Mouse (Mus musculus): ENCODE measurements around the gene Agr2. TPM values are rescaled to one million over a fixed set of nuclear protein-coding genes. Genes with fewer than 3 reads are reported as not detected.

The Agr2 gene
- polyA plus RNA-seq, 1 experiment from 2014 or later = not detected

GRCm38 (mm10) chr12:36028968-36029645 lies 36.4 kb downstream of the Agr2 start:
- WGBS = 82% methylated on average over 5 of the region's 5 CpGs
- no peak for ATAC-seq (ENCODE audit: low FRiP score, low read depth)
- Histone ChIP-seq H3K27me3 (no peaks in the 10 kb centered on the region), H3K9me3 (0 out of 2 replicates have a peak, but pooled peaks cover 4% of the 10 kb centered on the region), H3K4me3 (no peak overlapping the region), H3K36me3 (no peaks in the 10 kb centered on the region), H3K4me1 (no peaks in the 10 kb centered on the region), H3K27ac (replicated peaks) (no peak overlapping the region), H3K9ac (replicated peaks) (no peak overlapping the region), H3K4me2 (replicated peaks) (no peak overlapping the region)

GRCm38 (mm10) chr12:36029687-36030086 lies 37.0 kb downstream of the Agr2 start:
- WGBS = 79% methylated on average over 4 of the region's 6 CpGs
- Histone ChIP-seq H3K9me3 (0 out of 2 replicates have a peak, but pooled peaks cover 10% of the 10 kb centered on the region), H3K4me3 (no peak overlapping the region), H3K4me1 (no peaks in the 10 kb centered on the region), H3K4me2 (replicated peaks) (no peak overlapping the region), H3K27ac (replicated peaks) (no peak overlapping the region), H3K27me3 (no peaks in the 10 kb centered on the region), H3K36me3 (no peaks in the 10 kb centered on the region; the same call in 1 of the 2 replicates), H3K9ac (replicated peaks) (no peak overlapping the region)
- no peak for ATAC-seq (ENCODE audit: low FRiP score, low read depth)

- ATAC-seq (ENCODE audit: low FRiP score, low read depth) = no peak
- no peak overlapping the region for H3K9ac ChIP-seq (replicated peaks)
- H3K27me3 ChIP-seq = no peaks in the 10 kb centered on the region
- 93% methylated on average over 12 of the region's 12 CpGs for WGBS
- H3K4me1 ChIP-seq = no peaks in the 10 kb centered on the region
- 0 out of 2 replicates have a peak, but pooled peaks cover 13% of the 10 kb centered on the region for H3K9me3 ChIP-seq
- H3K27ac ChIP-seq (replicated peaks) = no peak overlapping the region
- no peak overlapping the region for H3K4me2 ChIP-seq (replicated peaks)
- H3K4me3 ChIP-seq = no peak overlapping the region
- H3K36me3 ChIP-seq = no peaks in the 10 kb centered on the region; the same call in 1 of the 2 replicates
Measured at GRCm38 (mm10) chr12:36030660-36031363, 38.1 kb downstream of the Agr2 start.

GRCm38 (mm10) chr12:36032419-36032818 lies 39.7 kb downstream of the Agr2 start:
- no peaks in the 10 kb centered on the region for H3K27me3 ChIP-seq
- no peak for ATAC-seq (ENCODE audit: low FRiP score, low read depth)
- peaks cover 18% of the 10 kb centered on the region; the same call in 1 of the 2 replicates for H3K9me3 ChIP-seq
- no peak overlapping the region for H3K4me2 ChIP-seq (replicated peaks)
- no peak overlapping the region for H3K4me3 ChIP-seq
- no peaks in the 10 kb centered on the region for H3K4me1 ChIP-seq
- peaks cover 7% of the 10 kb centered on the region; the same call in 1 of the 2 replicates for H3K36me3 ChIP-seq
- 81% methylated on average over 4 of the region's 4 CpGs for WGBS
- no peak overlapping the region for H3K27ac ChIP-seq (replicated peaks)
- no peak overlapping the region for H3K9ac ChIP-seq (replicated peaks)

GRCm38 (mm10) chr12:36035501-36035900 lies 42.8 kb downstream of the Agr2 start:
- 95% methylated on average over 6 of the region's 6 CpGs for WGBS

GRCm38 (mm10) chr12:36036121-36036520 lies 43.4 kb downstream of the Agr2 start:
- no peak overlapping the region for H3K4me3 ChIP-seq
- H3K9ac ChIP-seq (replicated peaks) = no peak overlapping the region
- H3K36me3 ChIP-seq = peaks cover 7% of the 10 kb centered on the region; the same call in 1 of the 2 replicates
- H3K4me1 ChIP-seq = peaks cover 14% of the 10 kb centered on the region
- no peak overlapping the region for H3K4me2 ChIP-seq (replicated peaks)
- H3K27me3 ChIP-seq = no peaks in the 10 kb centered on the region
- ATAC-seq (ENCODE audit: low FRiP score, low read depth) = no peak
- H3K27ac ChIP-seq (replicated peaks) = no peak overlapping the region
- WGBS = 95% methylated on average over 7 of the region's 7 CpGs
- peaks cover 18% of the 10 kb centered on the region; the same call in 1 of the 2 replicates for H3K9me3 ChIP-seq

More at GRCm38 (mm10) chr12:36035501-36035900, 42.8 kb downstream of the Agr2 start:
- Histone ChIP-seq H3K36me3 (peaks cover 7% of the 10 kb centered on the region; the same call in 1 of the 2 replicates), H3K4me1 (peaks cover 8% of the 10 kb centered on the region), H3K27me3 (no peaks in the 10 kb centered on the region), H3K4me2 (replicated peaks) (no peak overlapping the region), H3K9me3 (peaks cover 18% of the 10 kb centered on the region; the same call in 1 of the 2 replicates), H3K4me3 (no peak overlapping the region), H3K9ac (replicated peaks) (no peak overlapping the region), H3K27ac (replicated peaks) (no peak overlapping the region)
- ATAC-seq (ENCODE audit: low FRiP score, low read depth) = no peak

- Histone ChIP-seq H3K9me3 (peaks cover 18% of the 10 kb centered on the region; the same call in 1 of the 2 replicates), H3K36me3 (peaks cover 7% of the 10 kb centered on the region; the same call in 1 of the 2 replicates), H3K9ac (replicated peaks) (no peak overlapping the region), H3K27me3 (no peaks in the 10 kb centered on the region), H3K4me2 (replicated peaks) (no peak overlapping the region), H3K27ac (replicated peaks) (no peak overlapping the region), H3K4me3 (no peak overlapping the region), H3K4me1 (peaks cover 16% of the 10 kb centered on the region)
- WGBS = 90% methylated on average over 10 of the region's 10 CpGs
- ATAC-seq (ENCODE audit: low FRiP score, low read depth) = no peak
Measured at GRCm38 (mm10) chr12:36036776-36037175, 44.1 kb downstream of the Agr2 start.

GRCm38 (mm10) chr12:36039541-36040084 lies 46.9 kb downstream of the Agr2 start:
- no peak overlapping the region for H3K4me3 ChIP-seq
- 79% methylated on average over 9 of the region's 9 CpGs for WGBS
- H3K4me1 ChIP-seq = peaks cover 16% of the 10 kb centered on the region
- ATAC-seq (ENCODE audit: low FRiP score, low read depth) = no peak
- no peak overlapping the region for H3K27ac ChIP-seq (replicated peaks)
- peaks cover 7% of the 10 kb centered on the region; the same call in 1 of the 2 replicates for H3K36me3 ChIP-seq
- peak overlapping the region; percentile 60 for H3K4me2 ChIP-seq (replicated peaks)
- peaks cover 9% of the 10 kb centered on the region; the same call in 1 of the 2 replicates for H3K9me3 ChIP-seq
- H3K27me3 ChIP-seq = no peaks in the 10 kb centered on the region
- H3K9ac ChIP-seq (replicated peaks) = no peak overlapping the region

- Histone ChIP-seq H3K4me1 (peaks cover 16% of the 10 kb centered on the region), H3K27ac (replicated peaks) (no peak overlapping the region), H3K27me3 (no peaks in the 10 kb centered on the region), H3K4me2 (replicated peaks) (peak overlapping the region; percentile 60), H3K36me3 (peaks cover 7% of the 10 kb centered on the region; the same call in 1 of the 2 replicates), H3K9me3 (peaks cover 5% of the 10 kb centered on the region; the same call in 1 of the 2 replicates), H3K4me3 (peak overlapping the region; percentile 94), H3K9ac (replicated peaks) (peak overlapping the region; percentile 92)
- ATAC-seq (ENCODE audit: low FRiP score, low read depth) = no peak
- 63% methylated on average over 10 of the region's 10 CpGs for WGBS
Measured at GRCm38 (mm10) chr12:36040571-36041280, 48.0 kb downstream of the Agr2 start.

GRCm38 (mm10) chr12:36041281-36041589 lies 48.5 kb downstream of the Agr2 start:
- Histone ChIP-seq H3K9me3 (peaks cover 5% of the 10 kb centered on the region; the same call in 1 of the 2 replicates), H3K4me2 (replicated peaks) (peak overlapping the region; percentile 60), H3K27me3 (no peaks in the 10 kb centered on the region), H3K4me3 (peak overlapping the region; percentile 94), H3K9ac (replicated peaks) (peak overlapping the region; percentile 92), H3K36me3 (peaks cover 7% of the 10 kb centered on the region; the same call in 1 of the 2 replicates), H3K27ac (replicated peaks) (no peak overlapping the region), H3K4me1 (peaks cover 16% of the 10 kb centered on the region)
- ATAC-seq (ENCODE audit: low FRiP score, low read depth) = no peak
- 50% methylated on average over 4 of the region's 4 CpGs for WGBS

- Histone ChIP-seq H3K4me3 (peak overlapping the region; percentile 94), H3K27ac (replicated peaks) (peak overlapping the region; percentile 91), H3K36me3 (0 out of 2 replicates have a peak, but pooled peaks cover 1% of the 10 kb centered on the region), H3K9me3 (peaks cover 2% of the 10 kb centered on the region; the same call in 1 of the 2 replicates), H3K9ac (replicated peaks) (peak overlapping the region; percentile 92), H3K4me2 (replicated peaks) (peak overlapping the region; percentile 60), H3K27me3 (no peaks in the 10 kb centered on the region), H3K4me1 (peaks cover 16% of the 10 kb centered on the region)
- peak; percentile 84 for ATAC-seq (ENCODE audit: low FRiP score, low read depth)
- WGBS = under 1% methylated on average over 50 of the region's 50 CpGs
Measured at GRCm38 (mm10) chr12:36041703-36042347, 49.1 kb downstream of the Agr2 start.

Measured in midbrain, embryonic 12.5 days (tissue).